Mouse (Mus musculus): ENCODE measurements at regions not wholly inside any gene's neighbourhood (a gene's known extent, or its start where the extent isn't known, plus 50 kb on each side); places are given as distances from the start of the nearest gene placed in this dataset.

GRCm38 (mm10) chr11:31470681-31471414 is 101.0 kb upstream of the Stc2 start:
- ATAC-seq (ENCODE audit: insufficient read depth, low FRiP score, low TSS enrichment), result no peak

GRCm38 (mm10) chr11:31464844-31465243 is 95.0 kb upstream of the Stc2 start:
- H3K4me3 ChIP-seq (ENCODE audit: low read depth, low read length), result no peak overlapping the region
- 100% methylated on average over 1 of the region's 1 CpGs for WGBS
- no peak overlapping the region for H3K9ac ChIP-seq (ENCODE audit: low read length)
- no peaks in the 10 kb centered on the region for H3K36me3 ChIP-seq (ENCODE audit: control insufficient read depth, insufficient read depth, low read length)
- no peak overlapping the region for H3K27ac ChIP-seq (ENCODE audit: low read depth, low read length)
- no peak for ATAC-seq (ENCODE audit: insufficient read depth, low FRiP score, low TSS enrichment)
- DNase-seq (ENCODE audit: low spot score), result no peak
- H3K27me3 ChIP-seq (ENCODE audit: control insufficient read depth, insufficient read depth, low read length), result no peaks in the 10 kb centered on the region
- H3K9me3 ChIP-seq (ENCODE audit: control insufficient read depth, low read length), result no peaks in the 10 kb centered on the region
- no peak overlapping the region for H3K4me2 ChIP-seq (ENCODE audit: low read depth)
- H3K4me1 ChIP-seq (ENCODE audit: control insufficient read depth, insufficient read depth, low read length), result no peaks in the 10 kb centered on the region

More at GRCm38 (mm10) chr11:31470681-31471414, 101.0 kb upstream of the Stc2 start:
- WGBS, result 78% methylated on average over 2 of the region's 2 CpGs
- Histone ChIP-seq H3K9ac (ENCODE audit: low read length) (no peak overlapping the region), H3K27ac (ENCODE audit: low read depth, low read length) (no peak overlapping the region), H3K27me3 (ENCODE audit: control insufficient read depth, insufficient read depth, low read length) (no peaks in the 10 kb centered on the region), H3K4me3 (ENCODE audit: low read depth, low read length) (no peak overlapping the region), H3K36me3 (ENCODE audit: control insufficient read depth, insufficient read depth, low read length) (no peaks in the 10 kb centered on the region), H3K9me3 (ENCODE audit: control insufficient read depth, low read length) (no peaks in the 10 kb centered on the region), H3K4me2 (ENCODE audit: low read depth) (no peak overlapping the region), H3K4me1 (ENCODE audit: control insufficient read depth, insufficient read depth, low read length) (no peaks in the 10 kb centered on the region)
- DNase-seq (ENCODE audit: low spot score), result no peak

DNA sequence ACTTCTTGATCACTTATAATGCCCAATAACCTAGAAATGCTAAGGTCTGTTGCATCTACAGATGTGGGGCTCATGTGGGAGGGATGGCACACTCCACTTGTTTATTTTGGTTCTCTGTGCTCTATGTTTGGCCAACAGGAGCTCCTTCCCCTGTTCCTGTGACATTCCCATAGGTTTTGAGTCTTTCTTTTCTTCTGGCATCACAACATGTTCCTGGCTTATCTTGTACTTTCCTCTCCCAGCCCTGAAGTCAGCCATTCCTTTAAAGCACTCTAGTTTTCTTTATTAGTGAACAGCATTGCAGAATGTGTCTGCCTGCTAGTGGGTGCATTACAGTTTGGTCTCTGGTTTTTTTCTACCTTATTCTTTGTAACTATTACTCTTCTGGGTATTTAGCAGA is 92.6 kb upstream of the Stc2 start:
- Histone ChIP-seq H3K27me3 (ENCODE audit: control insufficient read depth, insufficient read depth, low read length) (no peaks in the 10 kb centered on the region), H3K36me3 (ENCODE audit: control insufficient read depth, insufficient read depth, low read length) (no peaks in the 10 kb centered on the region), H3K4me3 (ENCODE audit: low read depth, low read length) (no peak overlapping the region), H3K4me2 (ENCODE audit: low read depth) (no peak overlapping the region), H3K27ac (ENCODE audit: low read depth, low read length) (no peak overlapping the region), H3K4me1 (ENCODE audit: control insufficient read depth, insufficient read depth, low read length) (no peaks in the 10 kb centered on the region), H3K9me3 (ENCODE audit: control insufficient read depth, low read length) (no peaks in the 10 kb centered on the region), H3K9ac (ENCODE audit: low read length) (no peak overlapping the region)
- ATAC-seq (ENCODE audit: insufficient read depth, low FRiP score, low TSS enrichment) (no peak), DNase-seq (ENCODE audit: low spot score) (no peak)

- DNase-seq (ENCODE audit: low spot score) (no peak), ATAC-seq (ENCODE audit: insufficient read depth, low FRiP score, low TSS enrichment) (no peak)
- H3K27me3 ChIP-seq (ENCODE audit: control insufficient read depth, insufficient read depth, low read length), result no peaks in the 10 kb centered on the region
- H3K9ac ChIP-seq (ENCODE audit: low read length), result no peak overlapping the region
- H3K36me3 ChIP-seq (ENCODE audit: control insufficient read depth, insufficient read depth, low read length), result no peaks in the 10 kb centered on the region
- no peak overlapping the region for H3K4me2 ChIP-seq (ENCODE audit: low read depth)
- H3K27ac ChIP-seq (ENCODE audit: low read depth, low read length), result no peak overlapping the region
- no peaks in the 10 kb centered on the region for H3K9me3 ChIP-seq (ENCODE audit: control insufficient read depth, low read length)
- no peak overlapping the region for H3K4me3 ChIP-seq (ENCODE audit: low read depth, low read length)
- 83% methylated on average over 4 of the region's 4 CpGs for WGBS
- no peaks in the 10 kb centered on the region for H3K4me1 ChIP-seq (ENCODE audit: control insufficient read depth, insufficient read depth, low read length)
Observed at GRCm38 (mm10) chr11:31461824-31462223, 92.0 kb upstream of the Stc2 start.

GRCm38 (mm10) chr11:31461348-31461747 is 91.5 kb upstream of the Stc2 start:
- Histone ChIP-seq H3K27me3 (ENCODE audit: control insufficient read depth, insufficient read depth, low read length) (no peaks in the 10 kb centered on the region), H3K4me3 (ENCODE audit: low read depth, low read length) (no peak overlapping the region), H3K27ac (ENCODE audit: low read depth, low read length) (no peak overlapping the region), H3K9ac (ENCODE audit: low read length) (no peak overlapping the region), H3K4me2 (ENCODE audit: low read depth) (no peak overlapping the region), H3K4me1 (ENCODE audit: control insufficient read depth, insufficient read depth, low read length) (no peaks in the 10 kb centered on the region), H3K36me3 (ENCODE audit: control insufficient read depth, insufficient read depth, low read length) (no peaks in the 10 kb centered on the region), H3K9me3 (ENCODE audit: control insufficient read depth, low read length) (no peaks in the 10 kb centered on the region)
- no peak for ATAC-seq (ENCODE audit: insufficient read depth, low FRiP score, low TSS enrichment)
- WGBS, result 84% methylated on average over 3 of the region's 3 CpGs
- DNase-seq (ENCODE audit: low spot score), result no peak

DNA sequence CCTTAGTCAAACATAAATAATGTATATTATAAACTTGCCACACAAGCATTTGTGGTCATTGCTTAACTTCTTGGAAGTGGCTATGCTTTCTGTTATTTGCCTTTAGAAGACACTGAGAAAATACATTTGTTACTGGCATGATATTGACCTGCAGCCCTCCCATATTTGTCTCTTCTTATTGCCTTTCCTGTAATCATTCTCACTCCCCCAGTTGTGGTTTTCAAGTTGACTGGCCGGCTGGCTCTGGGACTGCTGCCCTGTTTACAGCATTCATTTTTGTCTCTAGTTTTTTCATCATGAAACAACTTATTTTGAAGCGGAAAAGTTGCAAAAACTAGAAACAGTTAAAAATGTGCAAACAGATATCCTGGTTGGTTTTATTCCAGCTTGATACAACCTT is 57.5 kb upstream of the Stc2 start:
- no peak for ATAC-seq (ENCODE audit: insufficient read depth, low FRiP score, low TSS enrichment)
- DNase-seq (ENCODE audit: low spot score), result no peak
- Histone ChIP-seq H3K4me2 (ENCODE audit: low read depth) (no peak overlapping the region), H3K4me3 (ENCODE audit: low read depth, low read length) (no peak overlapping the region), H3K9ac (ENCODE audit: low read length) (no peak overlapping the region), H3K36me3 (ENCODE audit: control insufficient read depth, insufficient read depth, low read length) (no peaks in the 10 kb centered on the region), H3K27me3 (ENCODE audit: control insufficient read depth, insufficient read depth, low read length) (no peaks in the 10 kb centered on the region), H3K27ac (ENCODE audit: low read depth, low read length) (no peak overlapping the region), H3K9me3 (ENCODE audit: control insufficient read depth, low read length) (no peaks in the 10 kb centered on the region), H3K4me1 (ENCODE audit: control insufficient read depth, insufficient read depth, low read length) (no peaks in the 10 kb centered on the region)
- WGBS, result 83% methylated on average over 2 of the region's 2 CpGs

All from neural tube, embryonic 11.5 days (tissue).